Mouse (Mus musculus) kidney, adult 2 months (tissue): ENCODE measurements at regions not wholly inside any gene's neighbourhood (a gene's known extent, or its start where the extent isn't known, plus 50 kb on each side); places are given as distances from the start of the nearest gene placed in this dataset.

ENCODE experiments used
- CTCF ChIP-seq: fragments of 200-500 bp; conservative IDR thresholded peaks from 2 replicates; pipeline ENCODE4 v1.5.1; 2011; ENCODE audit warnings: low read depth, mild to moderate bottlenecking, control low read depth, low read length, moderate library complexity, mixed read lengths; ENCODE audit not compliant: insufficient read depth, insufficient read length
- POLR2A ChIP-seq: fragments of 200-500 bp; IDR thresholded peaks from one replicate; pipeline ENCODE4 v1.6.1; 2011; ENCODE audit warnings: low read depth, low read length, control low read depth

DNA sequence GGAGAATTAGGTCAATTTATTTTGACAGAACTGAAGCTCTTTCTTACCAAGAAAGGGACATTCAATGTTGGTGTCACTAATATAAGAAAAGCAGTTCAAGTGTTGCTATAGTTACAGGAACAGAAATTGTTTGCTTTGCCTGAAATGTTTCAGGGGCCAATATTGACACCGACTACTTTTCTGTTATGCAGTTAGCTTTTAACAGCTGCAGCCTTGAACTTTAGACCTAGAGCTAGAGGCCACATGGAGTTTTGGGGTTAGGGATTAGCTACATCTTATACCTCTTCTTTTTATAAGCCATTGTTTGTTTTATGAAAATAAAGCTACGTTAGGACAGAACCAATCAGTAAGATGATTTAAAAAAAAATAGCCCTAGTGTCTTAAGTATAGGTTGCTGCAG, 1454.6 kb downstream of the Rapgef2 start:
- TF ChIP-seq POLR2A, result no peak
- TF ChIP-seq CTCF, result no peak
